ENCODE assay signal across 18 mouse cellular contexts in genomic region chr1:22356209-22356608, GRCm38 (mm10).
"Had no signal": no experiment of that assay in that cellular context is flagged by ENCODE, and none has a peak within 500 bp of the region (broad histone marks: within the 10 kb centered on the region; RNA-seq: fewer than 3 reads in every experiment).

No protein-coding gene starts in this region.

- ATAC-seq: lung, postnatal 0 days; midbrain, embryonic 16.5 days had no signal

- H3K4me1 ChIP-seq: lung, embryonic 15.5 days; midbrain, embryonic 10.5 days; midbrain, embryonic 12.5 days; neural tube, embryonic 13.5 days; neural tube, embryonic 15.5 days had no signal

- H3K4me2 ChIP-seq: lung, embryonic 15.5 days; midbrain, embryonic 12.5 days; neural tube, embryonic 13.5 days; neural tube, embryonic 15.5 days had no signal

- DNase-seq: lung, adult 2 months; lung, postnatal 14 days; lung, postnatal 36 days; midbrain, embryonic 14.5 days; right cerebral cortex, postnatal 25 days; right cerebral cortex, postnatal 4 days; spleen, adult 18-20 months; thymus, adult 18-20 months; thymus, postnatal 14 days; thymus, postnatal 36 days had no signal

- H3K27me3 ChIP-seq: lung, embryonic 15.5 days; midbrain, embryonic 12.5 days; neural tube, embryonic 13.5 days; neural tube, embryonic 15.5 days had no signal

- H3K27ac ChIP-seq: lung, embryonic 15.5 days; midbrain, embryonic 10.5 days; midbrain, embryonic 12.5 days; neural tube, embryonic 13.5 days; neural tube, embryonic 15.5 days had no signal

- H3K9me3 ChIP-seq: lung, embryonic 15.5 days; midbrain, embryonic 10.5 days; midbrain, embryonic 12.5 days; neural tube, embryonic 13.5 days; neural tube, embryonic 15.5 days had no signal

- H3K36me3 ChIP-seq: lung, embryonic 15.5 days; midbrain, embryonic 10.5 days; midbrain, embryonic 12.5 days; neural tube, embryonic 13.5 days; neural tube, embryonic 15.5 days had no signal

- H3K4me3 ChIP-seq: lung, embryonic 15.5 days; midbrain, embryonic 10.5 days; midbrain, embryonic 12.5 days; myocyte; neural tube, embryonic 13.5 days; neural tube, embryonic 15.5 days had no signal

- H3K9ac ChIP-seq: lung, embryonic 15.5 days; midbrain, embryonic 12.5 days; neural tube, embryonic 13.5 days; neural tube, embryonic 15.5 days had no signal
